Comparison of ENCODE assay signal across 23 mouse cellular contexts in the genomic region with DNA sequence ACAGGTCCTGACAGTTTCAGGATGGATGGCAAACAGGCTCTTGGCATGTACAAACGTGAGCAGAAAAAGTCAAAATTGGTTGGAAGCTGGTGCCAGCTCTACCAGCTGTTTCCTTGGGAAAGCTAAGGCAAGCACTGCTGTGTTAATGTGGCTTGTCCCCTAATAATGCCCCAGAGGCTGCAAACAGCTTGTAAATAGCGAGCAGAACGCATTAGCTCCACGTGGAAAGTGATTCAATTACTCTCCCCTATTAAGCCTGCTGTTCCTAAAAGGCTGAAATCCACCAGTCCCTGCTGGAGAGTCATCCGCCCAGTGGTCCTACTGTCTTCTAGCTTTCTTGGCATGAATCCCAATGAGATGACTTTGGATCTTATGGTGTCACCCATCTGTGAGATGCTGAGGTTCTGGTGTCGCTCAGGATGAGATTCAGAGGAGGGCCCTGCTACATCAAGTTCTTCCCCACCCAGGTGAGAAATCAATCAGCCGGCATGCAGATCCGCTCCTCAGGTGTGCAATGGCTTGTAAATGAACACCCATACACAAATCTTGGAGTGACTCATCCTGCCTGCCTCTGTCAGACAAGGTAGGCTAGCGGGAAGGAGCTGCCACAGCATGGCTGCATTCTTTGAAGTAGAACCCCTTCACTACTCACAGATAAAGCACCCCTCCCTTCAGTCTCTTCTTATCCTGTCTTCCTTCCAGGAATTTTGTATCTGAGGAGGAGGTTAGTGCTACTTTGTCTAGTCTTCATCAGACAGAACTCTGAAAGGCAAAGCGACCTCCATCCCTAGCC. TPM values are rescaled to one million over a fixed set of nuclear protein-coding genes. Genes with fewer than 3 reads are reported as not detected.
DNase-seq lines count a peak whose midpoint lies in the region; ATAC-seq lines count a peak whose summit lies in the region.
"Had no signal": no experiment of that assay in that cellular context is flagged by ENCODE, and none has a peak within 500 bp of the region (broad histone marks: within the 10 kb centered on the region; RNA-seq: fewer than 3 reads in every experiment).

No protein-coding gene starts in this region.

- no peak overlapping the region for H3K4me3 ChIP-seq in hindbrain, embryonic 13.5 days
- H3K4me3 ChIP-seq in hindbrain, embryonic 10.5 days: no peak overlapping the region
- no peak overlapping the region for H3K4me3 ChIP-seq in limb, embryonic 13.5 days
- H3K4me3 ChIP-seq: embryonic facial prominence, embryonic 13.5 days; limb, embryonic 15.5 days; liver, embryonic 15.5 days had no signal

- H3K4me1 ChIP-seq in hindbrain, embryonic 13.5 days (replicated peaks): peaks cover 7% of the 10 kb centered on the region; the same call in 1 of the 2 replicates
- no peaks in the 10 kb centered on the region for H3K4me1 ChIP-seq in hindbrain, embryonic 10.5 days (replicated peaks)
- peaks cover 17% of the 10 kb centered on the region for H3K4me1 ChIP-seq in limb, embryonic 13.5 days
- H3K4me1 ChIP-seq: embryonic facial prominence, embryonic 13.5 days; liver, embryonic 15.5 days had no signal

- ATAC-seq in hindbrain, embryonic 13.5 days (ENCODE audit: low FRiP score): peak; percentile 80
- ATAC-seq in limb, embryonic 13.5 days (ENCODE audit: low FRiP score, low read depth): peak; percentile 64
- ATAC-seq: activated CD4-positive, CD25-positive, alpha-beta regulatory T cell, adult 4 months; inflammation-experienced regulatory T-cells, adult 6 months; lung, postnatal 0 days had no signal

- whole genome bisulfite sequencing in hindbrain, embryonic 13.5 days: 72% methylated on average over 10 of the region's 10 CpGs
- 87% methylated on average over 10 of the region's 10 CpGs for WGBS in hindbrain, embryonic 10.5 days
- WGBS in limb, embryonic 13.5 days: 42% methylated on average over 10 of the region's 10 CpGs

- no peaks in the 10 kb centered on the region for H3K9me3 ChIP-seq in hindbrain, embryonic 13.5 days
- H3K9me3 ChIP-seq in hindbrain, embryonic 10.5 days: no peaks in the 10 kb centered on the region
- no peaks in the 10 kb centered on the region for H3K9me3 ChIP-seq in limb, embryonic 13.5 days
- H3K9me3 ChIP-seq: embryonic facial prominence, embryonic 13.5 days; G1E; limb, embryonic 15.5 days; liver, embryonic 15.5 days had no signal

- H3K9ac ChIP-seq in hindbrain, embryonic 13.5 days: no peak overlapping the region
- H3K9ac ChIP-seq in limb, embryonic 13.5 days: no peak overlapping the region
- H3K9ac ChIP-seq: embryonic facial prominence, embryonic 13.5 days; limb, embryonic 15.5 days; liver, embryonic 15.5 days had no signal

- no peak overlapping the region for H3K4me2 ChIP-seq in hindbrain, embryonic 13.5 days
- H3K4me2 ChIP-seq in limb, embryonic 13.5 days (replicated peaks): no peak overlapping the region
- H3K4me2 ChIP-seq: embryonic facial prominence, embryonic 13.5 days; heart, embryonic 11.5 days; limb, embryonic 15.5 days; liver, embryonic 15.5 days; midbrain, embryonic 11.5 days had no signal

- no peaks in the 10 kb centered on the region for H3K27me3 ChIP-seq in hindbrain, embryonic 13.5 days
- H3K27me3 ChIP-seq in hindbrain, embryonic 10.5 days (ENCODE audit: insufficient read depth, poor library complexity, severe bottlenecking): no peaks in the 10 kb centered on the region
- no peaks in the 10 kb centered on the region for H3K27me3 ChIP-seq in limb, embryonic 13.5 days
- H3K27me3 ChIP-seq: embryonic facial prominence, embryonic 13.5 days; limb, embryonic 15.5 days; liver, embryonic 15.5 days had no signal

- peak; percentile 5 for DNase-seq in embryo, embryonic 11.5 days (ENCODE audit: low read depth, low spot score)
- DNase-seq in embryo, embryonic 9.5 days (ENCODE audit: extremely low spot score): no peak
- DNase-seq in hindbrain, embryonic 10.5 days (ENCODE audit: low spot score): no peak
- DNase-seq in forelimb bud, embryonic 11.5 days (ENCODE audit: low read depth, low spot score): peak; percentile 61
- DNase-seq in ovary, postnatal 10 days (ENCODE audit: low spot score): no peak
- DNase-seq in urinary bladder, postnatal 10 days (ENCODE audit: low spot score): no peak
- DNase-seq: adrenal gland, postnatal 10 days; cerebellum, adult 11-12 months; cerebellum, postnatal 36 days; gastrocnemius, postnatal 36 days; heart, postnatal 10 days had no signal

- no peak overlapping the region; the same call in 1 of the 2 replicates for H3K27ac ChIP-seq in hindbrain, embryonic 13.5 days
- no peak overlapping the region for H3K27ac ChIP-seq in hindbrain, embryonic 10.5 days
- H3K27ac ChIP-seq in limb, embryonic 13.5 days: no peak overlapping the region
- H3K27ac ChIP-seq: embryonic facial prominence, embryonic 13.5 days; limb, embryonic 15.5 days; liver, embryonic 15.5 days had no signal

- no peaks in the 10 kb centered on the region for H3K36me3 ChIP-seq in hindbrain, embryonic 13.5 days
- no peaks in the 10 kb centered on the region for H3K36me3 ChIP-seq in hindbrain, embryonic 10.5 days
- no peaks in the 10 kb centered on the region for H3K36me3 ChIP-seq in limb, embryonic 13.5 days
- H3K36me3 ChIP-seq: embryonic facial prominence, embryonic 13.5 days; G1E; limb, embryonic 15.5 days; liver, embryonic 15.5 days had no signal

RNA-seq across cellular contexts. Expression of a gene that starts 7.9 kb away (rescaled TPM):
- not detected in 2 replicates for polyA plus RNA-seq in hindbrain, embryonic 13.5 days (2015; fragmentation: Nextera tagmentation; extraction: Ambion mirVana)
- not detected in 2 replicates for polyA plus RNA-seq in hindbrain, embryonic 10.5 days (2016; fragmentation: Nextera tagmentation; extraction: Ambion mirVana)
- polyA plus RNA-seq in limb, embryonic 13.5 days (2015; fragmentation: Nextera tagmentation; extraction: Ambion mirVana): not detected in 2 replicates
- polyA plus RNA-seq: activated CD4-positive, CD25-positive, alpha-beta regulatory T cell, adult 4 months; embryonic facial prominence, embryonic 13.5 days; G1E; heart, embryonic 11.5 days; inflammation-experienced regulatory T-cells, adult 6 months; kidney, embryonic 14.5 days; limb, embryonic 15.5 days; liver, embryonic 15.5 days; lung, postnatal 0 days; midbrain, embryonic 11.5 days had no signal

Comparison
In these comparisons a context has a peak if more than half of its experiments do, and no peak if none do; other contexts are left out.
1. DNase-seq: peak in embryo, embryonic 11.5 days (single experiment) and forelimb bud, embryonic 11.5 days (single experiment); none in embryo, embryonic 9.5 days (single experiment), hindbrain, embryonic 10.5 days (single experiment), ovary, postnatal 10 days (single experiment) and urinary bladder, postnatal 10 days (single experiment).